Mouse (Mus musculus): ENCODE results near the gene P3h4. TPM values are rescaled to one million over a fixed set of nuclear protein-coding genes. Genes with fewer than 3 reads are reported as not detected.

P3h4 gene
- polyA plus RNA-seq, 1 experiment from 2014 or later, result 4.6 TPM

GRCm38 (mm10) chr11:100399320-100399719 lies 15.3 kb downstream of the P3h4 start:
- Histone ChIP-seq H3K9ac (replicated peaks) (no peak overlapping the region), H3K27ac (ENCODE audit: low read depth) (no peak overlapping the region), H3K36me3 (replicated peaks; ENCODE audit: insufficient read depth, low read length) (no peaks in the 10 kb centered on the region), H3K9me3 (ENCODE audit: low read length) (no peaks in the 10 kb centered on the region), H3K4me2 (ENCODE audit: low read depth, low read length) (no peak overlapping the region), H3K4me1 (ENCODE audit: insufficient read depth) (peaks cover 28% of the 10 kb centered on the region), H3K4me3 (ENCODE audit: low read depth, low read length) (no peak overlapping the region), H3K27me3 (ENCODE audit: insufficient read depth, low read length) (no peaks in the 10 kb centered on the region)
- ATAC-seq (no peak), DNase-seq (no peak)
- TF ChIP-seq CTCF (IDR thresholded peaks at IDR 0.05; ENCODE audit: low read depth) (no peak), EP300 (IDR thresholded peaks at IDR 0.05; ENCODE audit: low read depth) (no peak)
- 44% methylated on average over 9 of the region's 9 CpGs for WGBS (ENCODE audit: insufficient replicate concordance)

- Histone ChIP-seq H3K36me3 (replicated peaks; ENCODE audit: insufficient read depth, low read length) (no peaks in the 10 kb centered on the region), H3K27me3 (ENCODE audit: insufficient read depth, low read length) (no peaks in the 10 kb centered on the region), H3K27ac (ENCODE audit: low read depth) (no peak overlapping the region), H3K4me3 (ENCODE audit: low read depth, low read length) (no peak overlapping the region), H3K4me2 (ENCODE audit: low read depth, low read length) (no peak overlapping the region), H3K9me3 (ENCODE audit: low read length) (no peaks in the 10 kb centered on the region), H3K4me1 (ENCODE audit: insufficient read depth) (peaks cover 34% of the 10 kb centered on the region), H3K9ac (replicated peaks) (no peak overlapping the region)
- DNase-seq, result no peak
- TF ChIP-seq EP300 (IDR thresholded peaks at IDR 0.05; ENCODE audit: low read depth) (no peak), CTCF (IDR thresholded peaks at IDR 0.05; ENCODE audit: low read depth) (no peak)
- 88% methylated on average over 7 of the region's 7 CpGs for WGBS (ENCODE audit: insufficient replicate concordance)
- ATAC-seq, result no peak
Measured at GRCm38 (mm10) chr11:100398517-100398916, 16.1 kb downstream of the P3h4 start.

- TF ChIP-seq EP300 (IDR thresholded peaks at IDR 0.05; ENCODE audit: low read depth) (0 out of 2 replicates have a peak, but pooled peaks have one; percentile 16), CTCF (IDR thresholded peaks at IDR 0.05; ENCODE audit: low read depth) (no peak; the same call in 1 of the 2 replicates)
- peak within 1 kb of the TSS; percentile 98 for H3K27ac ChIP-seq (ENCODE audit: low read depth)
- H3K4me3 ChIP-seq (ENCODE audit: low read depth, low read length), result peak within 1 kb of the TSS; percentile 70
- H3K9me3 ChIP-seq (ENCODE audit: low read length), result no peaks in the 10 kb centered on the region
- DNase-seq (peak; percentile 97), ATAC-seq (peak; percentile 97)
- peaks cover 37% of the 10 kb centered on the region for H3K4me1 ChIP-seq (ENCODE audit: insufficient read depth)
- H3K4me2 ChIP-seq (ENCODE audit: low read depth, low read length), result peak within 1 kb of the TSS; percentile 66
- peak within 1 kb of the TSS; percentile 80 for H3K9ac ChIP-seq (replicated peaks)
- H3K27me3 ChIP-seq (ENCODE audit: insufficient read depth, low read length), result no peaks in the 10 kb centered on the region
- H3K36me3 ChIP-seq (replicated peaks; ENCODE audit: insufficient read depth, low read length), result no peaks in the 10 kb centered on the region
- WGBS (ENCODE audit: insufficient replicate concordance), result 2% methylated on average over 37 of the region's 37 CpGs
Measured at GRCm38 (mm10) chr11:100397600-100398389, 16.8 kb downstream of the P3h4 start, which contains the start of gene Jup. TSS of gene Jup (minus strand) at chr11:100397763.

GRCm38 (mm10) chr11:100396886-100397599 lies 17.6 kb downstream of the P3h4 start:
- ATAC-seq (peak; percentile 58), DNase-seq (no peak)
- H3K4me2 ChIP-seq (ENCODE audit: low read depth, low read length), result peak overlapping the region; percentile 66
- H3K27ac ChIP-seq (ENCODE audit: low read depth), result peak overlapping the region; percentile 98
- WGBS (ENCODE audit: insufficient replicate concordance), result under 1% methylated on average over 42 of the region's 42 CpGs
- H3K4me1 ChIP-seq (ENCODE audit: insufficient read depth), result peaks cover 37% of the 10 kb centered on the region
- H3K9me3 ChIP-seq (ENCODE audit: low read length), result no peaks in the 10 kb centered on the region
- no peaks in the 10 kb centered on the region for H3K27me3 ChIP-seq (ENCODE audit: insufficient read depth, low read length)
- peak overlapping the region; percentile 70 for H3K4me3 ChIP-seq (ENCODE audit: low read depth, low read length)
- no peaks in the 10 kb centered on the region for H3K36me3 ChIP-seq (replicated peaks; ENCODE audit: insufficient read depth, low read length)
- peak overlapping the region; percentile 80 for H3K9ac ChIP-seq (replicated peaks)
- TF ChIP-seq CTCF (IDR thresholded peaks at IDR 0.05; ENCODE audit: low read depth), result peak; percentile 64
- peak; percentile 6; the same call in 1 of the 2 replicates for TF ChIP-seq EP300 (IDR thresholded peaks at IDR 0.05; ENCODE audit: low read depth)

GRCm38 (mm10) chr11:100395861-100396631 lies 18.6 kb downstream of the P3h4 start:
- DNase-seq (peak; percentile 41), ATAC-seq (no peak)
- H3K4me2 ChIP-seq (ENCODE audit: low read depth, low read length), result peak overlapping the region; percentile 66
- H3K9ac ChIP-seq (replicated peaks), result peak overlapping the region; percentile 80
- H3K9me3 ChIP-seq (ENCODE audit: low read length), result no peaks in the 10 kb centered on the region
- peak overlapping the region; percentile 98 for H3K27ac ChIP-seq (ENCODE audit: low read depth)
- no peaks in the 10 kb centered on the region for H3K27me3 ChIP-seq (ENCODE audit: insufficient read depth, low read length)
- H3K4me3 ChIP-seq (ENCODE audit: low read depth, low read length), result peak overlapping the region; percentile 70
- peaks cover 40% of the 10 kb centered on the region for H3K4me1 ChIP-seq (ENCODE audit: insufficient read depth)
- 31% methylated on average over 17 of the region's 17 CpGs for WGBS (ENCODE audit: insufficient replicate concordance)
- no peak for TF ChIP-seq EP300 (IDR thresholded peaks at IDR 0.05; ENCODE audit: low read depth)
- no peak for TF ChIP-seq CTCF (IDR thresholded peaks at IDR 0.05; ENCODE audit: low read depth)
- H3K36me3 ChIP-seq (replicated peaks; ENCODE audit: insufficient read depth, low read length), result no peaks in the 10 kb centered on the region

All from liver, postnatal 0 days (tissue).